Mouse (Mus musculus): ENCODE results near the gene Plekhj1. TPM values are rescaled to one million over a fixed set of nuclear protein-coding genes. Genes with fewer than 3 reads are reported as not detected.
"Not testable (repeated sequence)": the region's sequence is repeated elsewhere in the genome, so short reads cannot be mapped to it uniquely, and the experiment has no call there.

Gene Plekhj1
- total RNA-seq, 4 experiments from 2014 or later = 92.4 to 130 (median 107) TPM

DNA sequence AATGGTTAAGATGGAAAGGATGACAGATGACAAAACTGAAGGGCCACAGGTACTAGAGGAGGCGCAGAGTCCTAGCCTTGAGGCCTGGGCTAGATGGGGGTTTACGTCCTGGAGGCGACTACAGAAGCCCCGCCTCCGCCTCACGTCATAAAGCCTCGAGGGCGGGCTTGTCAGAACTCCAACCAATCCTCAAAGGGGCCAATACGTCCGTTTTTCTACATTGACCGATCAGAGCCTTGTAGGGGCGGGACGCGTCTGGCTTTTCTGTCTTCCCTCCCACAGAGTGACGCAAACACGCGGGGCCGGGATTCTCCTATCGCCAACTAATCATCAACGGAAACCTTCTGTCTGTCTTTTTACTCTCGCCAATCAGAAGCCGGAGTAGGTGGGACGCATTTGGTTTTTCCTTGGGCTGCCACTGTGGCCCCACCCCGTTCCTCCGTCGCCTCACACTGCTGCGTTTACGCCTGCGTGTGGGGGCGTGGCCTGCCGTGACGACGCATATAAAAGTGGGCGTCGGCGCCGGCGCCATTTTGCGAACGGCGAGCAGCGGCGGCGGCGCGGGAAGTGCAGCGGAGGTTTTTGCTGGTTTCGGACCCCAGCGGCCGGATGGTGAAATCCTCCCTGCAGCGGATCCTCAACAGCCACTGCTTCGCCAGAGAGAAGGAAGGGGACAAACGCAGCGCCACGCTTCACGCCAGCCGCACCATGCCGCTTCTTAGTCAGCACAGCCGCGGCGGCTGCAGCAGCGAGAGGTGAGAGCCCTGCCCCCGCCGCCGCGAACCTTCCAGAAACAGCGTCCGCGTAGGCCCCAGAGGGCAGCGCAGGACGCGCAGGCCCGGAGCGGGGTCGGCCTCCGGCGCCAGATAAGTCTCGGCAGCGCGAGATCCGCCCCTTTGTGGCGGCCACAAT is 28.0 kb upstream of the Plekhj1 start, which contains the start of gene Oaz1:
Oaz1 (plus strand) TSS at position 506 of the 912 bp plus-strand sequence.
- DNase-seq = peak; percentile 100

DNA sequence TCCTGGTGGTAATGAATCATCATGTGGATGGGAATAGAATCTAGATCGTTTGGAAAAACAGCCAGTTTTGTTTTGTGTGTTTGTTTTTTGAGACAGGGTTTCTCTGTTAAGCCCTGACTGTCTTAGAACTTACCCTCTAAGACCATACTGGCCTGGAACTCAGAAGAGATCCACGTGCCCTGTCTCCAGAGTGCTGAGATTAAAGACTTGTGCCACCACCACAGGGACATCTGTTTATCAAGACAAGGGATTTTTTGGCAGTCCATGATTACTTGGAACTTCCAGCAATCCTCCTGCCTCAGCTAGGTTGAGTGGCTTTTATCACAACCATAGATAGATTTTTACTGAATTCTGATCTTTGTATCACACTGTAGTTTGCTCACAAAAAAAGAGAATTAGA is 26.4 kb upstream of the Plekhj1 start:
- no peak for DNase-seq

DNA sequence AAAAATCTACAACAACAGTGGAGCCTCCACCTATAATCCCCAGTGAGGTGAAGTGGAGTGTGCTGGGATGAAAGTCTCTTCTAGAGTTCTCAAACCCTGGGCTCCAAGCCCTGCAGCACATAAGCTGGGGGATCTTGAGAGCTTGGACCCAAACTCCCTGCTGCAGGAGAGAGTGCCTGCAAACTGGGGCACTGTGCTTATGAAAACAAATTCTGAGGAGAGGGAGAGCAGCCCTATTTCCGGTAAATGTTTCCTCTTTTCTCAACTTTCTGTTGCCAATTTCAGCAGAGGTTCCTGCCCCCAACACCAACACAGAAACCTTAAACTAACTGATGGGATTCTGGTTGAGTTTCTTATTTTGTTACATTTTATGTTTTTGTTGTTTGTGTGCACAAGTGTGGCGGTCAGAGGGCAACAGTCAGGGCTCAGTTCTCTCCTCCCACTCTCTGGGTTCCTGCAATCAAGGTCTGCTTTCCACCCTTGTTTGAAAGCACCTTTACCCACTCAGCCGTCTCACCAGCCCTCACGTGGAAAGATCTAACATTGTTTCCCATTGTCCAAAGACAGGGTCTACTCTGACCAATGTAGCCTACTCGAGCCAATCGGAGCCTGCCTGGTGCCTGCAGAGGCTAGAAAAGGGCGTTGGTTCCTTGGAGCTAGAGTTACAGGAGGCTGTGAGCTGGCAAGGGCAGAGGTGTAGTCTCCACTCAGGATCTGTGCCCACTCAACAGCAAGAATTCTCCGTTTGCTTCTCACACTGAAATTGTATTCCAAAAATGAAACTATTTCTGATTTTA is 25.6 kb upstream of the Plekhj1 start:
- DNase-seq = no peak

DNA sequence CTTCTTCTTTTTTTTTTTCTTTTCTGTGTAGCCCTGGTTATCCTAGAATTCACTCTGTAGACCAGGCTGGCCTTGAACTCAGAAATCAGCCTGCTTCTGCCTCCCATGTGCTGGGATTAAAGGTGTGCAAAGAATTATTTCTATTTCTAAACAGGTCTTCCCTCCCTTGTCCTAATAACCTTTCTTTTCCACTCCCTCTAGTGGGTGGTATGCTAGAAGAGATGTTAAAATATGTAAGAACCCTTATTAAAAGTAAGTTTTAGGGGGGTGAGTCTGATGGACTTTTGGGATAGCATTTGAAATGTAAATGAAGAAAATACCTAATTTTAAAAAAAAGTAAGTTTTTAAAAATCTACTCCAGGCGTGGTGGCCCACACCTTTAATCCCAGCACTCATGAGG is 24.9 kb upstream of the Plekhj1 start:
- no peak for DNase-seq

DNA sequence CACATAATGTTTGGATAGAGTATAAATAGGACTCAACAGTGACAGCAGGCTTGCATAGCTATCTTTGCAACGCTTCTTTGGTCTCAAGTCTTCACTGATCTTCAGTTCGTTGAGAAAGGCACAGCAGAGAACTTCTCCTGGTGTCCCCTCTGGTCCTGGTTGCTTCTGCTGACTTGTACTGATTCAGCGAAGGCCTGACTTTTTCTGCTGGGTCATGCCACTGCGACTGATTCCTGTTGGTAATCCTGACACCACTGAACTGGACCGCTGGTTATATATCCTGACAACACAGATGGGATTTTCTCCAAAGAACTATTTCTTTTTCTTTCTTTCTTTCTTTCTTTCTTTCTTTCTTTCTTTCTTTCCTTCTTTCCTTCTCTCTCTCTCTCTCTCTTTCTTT is 24.1 kb upstream of the Plekhj1 start:
- DNase-seq = no peak

DNA sequence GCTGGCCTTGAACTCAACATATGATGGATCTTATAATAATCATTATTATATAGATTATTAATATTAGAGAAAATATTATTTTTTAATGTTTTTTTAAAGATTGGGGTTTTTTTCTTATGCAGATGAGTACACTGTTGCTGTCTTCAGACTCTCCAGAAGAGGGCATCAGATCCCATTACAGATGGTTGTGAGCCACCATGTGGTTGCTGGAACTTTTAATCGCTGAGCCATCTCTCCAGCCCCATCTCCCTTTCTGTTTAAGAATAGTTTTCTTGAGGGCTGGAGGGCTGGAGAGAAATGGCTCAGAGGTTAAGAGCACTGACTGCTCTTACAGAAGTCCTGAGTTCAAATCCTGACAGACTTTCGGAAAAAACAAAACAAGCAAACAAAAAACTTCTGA is 23.6 kb upstream of the Plekhj1 start:
- no peak for DNase-seq

DNA sequence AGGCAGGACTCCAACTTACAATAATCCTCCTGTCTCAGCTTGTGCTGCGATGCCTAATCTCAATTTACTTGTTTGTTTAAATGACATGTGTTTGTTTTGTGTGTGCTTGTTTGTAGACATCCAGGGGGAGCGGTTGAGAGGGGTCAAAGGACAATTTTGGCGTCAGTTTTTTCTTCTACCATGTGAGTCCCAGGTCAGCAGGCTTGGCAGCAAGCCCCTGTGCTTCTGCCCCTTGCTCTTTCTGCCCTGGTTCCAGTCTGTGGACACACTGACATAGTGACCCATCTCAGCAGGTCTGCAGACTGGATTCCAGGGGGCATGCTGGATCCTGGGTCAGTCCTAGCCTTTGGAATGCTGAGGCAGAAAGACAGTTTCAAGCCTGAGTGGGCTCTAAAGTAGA is 21.0 kb upstream of the Plekhj1 start:
- DNase-seq = no peak

DNA sequence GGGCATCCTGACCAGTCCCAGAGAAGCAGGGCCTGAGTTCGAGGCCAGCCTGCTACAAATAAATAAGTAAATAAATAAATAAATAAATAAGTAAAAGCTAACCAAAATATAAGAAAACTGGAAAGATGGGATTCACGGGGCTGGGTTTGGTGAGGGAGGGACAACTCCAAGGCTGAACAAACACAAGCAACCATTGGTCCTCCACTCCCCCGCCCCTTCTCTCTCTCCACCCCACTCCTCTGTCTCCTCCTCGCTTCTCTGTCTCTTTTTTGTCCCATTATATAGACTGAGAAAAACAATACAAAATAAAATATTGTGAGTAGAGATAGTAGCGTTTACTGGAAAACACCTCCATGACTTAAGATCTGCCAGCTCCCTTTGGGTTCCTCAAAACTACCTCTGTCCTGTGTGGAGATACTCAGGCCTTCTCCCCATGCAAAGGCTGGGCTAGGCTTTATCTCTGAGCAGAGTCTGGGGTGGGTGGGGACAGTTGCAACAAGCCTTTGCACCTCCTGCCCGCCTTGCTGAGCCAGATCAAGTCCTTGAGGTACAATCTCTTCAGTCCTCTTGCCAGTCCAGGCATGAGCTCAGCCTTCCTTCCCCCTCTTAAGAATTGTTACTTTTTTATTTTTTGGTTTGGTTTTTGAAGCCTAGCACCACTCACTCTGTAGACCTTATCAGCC is 20.3 kb upstream of the Plekhj1 start:
- DNase-seq = no peak

DNA sequence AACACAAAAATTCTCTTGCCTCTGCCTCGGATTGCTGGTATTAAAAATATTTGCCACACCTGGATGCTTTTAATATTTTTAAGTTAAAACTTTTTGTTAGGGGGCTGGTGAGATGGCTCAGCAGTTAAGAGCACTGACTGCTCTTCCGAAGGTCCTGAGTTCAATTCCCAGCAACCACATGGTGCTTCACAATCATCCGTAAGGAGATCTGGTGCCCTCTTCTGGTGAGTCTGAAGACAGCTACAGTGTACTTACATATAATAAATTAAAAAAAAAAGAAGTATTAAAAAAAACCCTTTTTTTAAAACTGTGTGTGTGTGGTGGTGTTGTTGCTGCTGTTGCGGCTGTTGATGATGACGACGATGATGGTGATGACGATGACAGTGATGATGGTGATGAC is 19.5 kb upstream of the Plekhj1 start:
- not testable (repeated sequence) for DNase-seq

DNA sequence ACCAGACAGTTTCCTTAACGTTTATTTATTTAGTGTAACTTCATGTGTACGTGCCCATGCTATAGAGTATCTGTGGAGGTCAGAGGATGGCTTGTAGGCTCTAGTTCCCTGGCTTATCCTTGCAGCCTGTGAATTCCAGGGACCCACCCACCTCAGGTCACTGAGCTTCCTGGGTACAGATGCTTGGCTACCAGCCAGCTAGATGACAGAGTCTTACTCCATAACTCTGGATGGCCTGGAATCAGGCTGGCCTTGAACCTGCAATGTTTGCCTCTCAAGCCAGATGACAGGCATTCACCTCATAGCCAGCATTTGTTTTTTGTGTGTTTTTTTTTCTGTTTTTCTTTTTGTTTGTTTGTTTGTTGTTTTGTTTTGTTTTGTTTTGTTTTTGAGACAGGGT is 18.7 kb upstream of the Plekhj1 start:
- DNase-seq = no peak

DNA sequence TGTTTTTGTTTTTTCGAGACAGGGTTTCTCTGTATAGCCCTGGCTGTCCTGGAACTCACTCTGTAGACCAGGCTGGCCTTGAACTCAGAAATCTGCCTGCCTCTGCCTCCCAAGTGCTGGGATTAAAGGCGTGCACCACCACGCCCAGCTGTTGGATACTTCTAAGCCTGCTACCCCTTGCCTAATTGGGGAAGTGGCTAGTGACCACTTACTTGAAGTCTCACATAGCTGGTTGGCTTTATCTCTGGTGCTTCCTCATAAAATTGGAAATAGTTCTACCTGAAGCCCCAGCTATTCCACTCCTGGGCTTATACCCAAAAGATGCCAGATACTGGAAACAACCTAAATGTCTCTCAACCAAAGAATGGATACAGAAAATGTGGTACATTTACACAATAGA is 17.9 kb upstream of the Plekhj1 start:
- DNase-seq = not testable (repeated sequence)

DNA sequence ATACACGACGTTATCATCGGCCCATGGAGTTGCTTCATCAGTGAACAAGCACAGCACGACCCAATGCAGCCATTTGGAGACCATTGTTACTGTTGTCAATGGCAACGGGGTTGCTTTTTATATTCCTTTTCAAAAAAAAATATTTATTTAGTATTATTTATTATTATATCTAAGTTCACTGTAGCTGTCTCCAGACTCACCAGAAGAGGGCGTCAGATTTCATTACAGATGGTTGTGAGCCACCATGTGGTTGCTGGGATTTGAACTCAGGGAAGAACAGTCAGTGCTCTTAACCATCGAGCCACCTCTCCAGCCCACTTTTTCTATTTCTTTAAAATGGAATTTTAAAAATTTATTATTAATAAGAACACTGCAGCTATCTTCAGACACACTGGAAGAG is 16.4 kb upstream of the Plekhj1 start:
- no peak for DNase-seq

DNA sequence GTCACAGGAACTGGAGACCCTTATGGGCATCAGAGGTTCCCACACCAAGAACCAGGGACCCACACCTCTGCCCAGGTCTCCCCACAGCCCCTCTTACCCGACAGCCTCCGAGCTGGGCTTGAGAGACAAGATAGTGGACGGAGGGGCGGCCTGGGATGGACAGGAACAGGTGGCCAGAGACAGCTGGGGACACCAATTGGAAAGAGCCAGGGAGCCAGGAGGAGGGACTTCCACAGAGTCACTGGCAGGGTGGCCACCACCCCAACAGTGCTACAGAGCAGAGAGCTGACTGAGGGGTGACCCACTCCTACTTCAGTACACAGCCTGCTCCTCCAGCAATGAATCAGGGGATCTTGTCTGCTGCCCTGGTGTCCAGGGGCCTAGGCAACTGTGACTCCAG is 14.9 kb upstream of the Plekhj1 start, which contains the start of gene Jsrp1:
Jsrp1 (minus strand) TSS at position 133 of the 400 bp plus-strand sequence.
- DNase-seq = no peak

DNA sequence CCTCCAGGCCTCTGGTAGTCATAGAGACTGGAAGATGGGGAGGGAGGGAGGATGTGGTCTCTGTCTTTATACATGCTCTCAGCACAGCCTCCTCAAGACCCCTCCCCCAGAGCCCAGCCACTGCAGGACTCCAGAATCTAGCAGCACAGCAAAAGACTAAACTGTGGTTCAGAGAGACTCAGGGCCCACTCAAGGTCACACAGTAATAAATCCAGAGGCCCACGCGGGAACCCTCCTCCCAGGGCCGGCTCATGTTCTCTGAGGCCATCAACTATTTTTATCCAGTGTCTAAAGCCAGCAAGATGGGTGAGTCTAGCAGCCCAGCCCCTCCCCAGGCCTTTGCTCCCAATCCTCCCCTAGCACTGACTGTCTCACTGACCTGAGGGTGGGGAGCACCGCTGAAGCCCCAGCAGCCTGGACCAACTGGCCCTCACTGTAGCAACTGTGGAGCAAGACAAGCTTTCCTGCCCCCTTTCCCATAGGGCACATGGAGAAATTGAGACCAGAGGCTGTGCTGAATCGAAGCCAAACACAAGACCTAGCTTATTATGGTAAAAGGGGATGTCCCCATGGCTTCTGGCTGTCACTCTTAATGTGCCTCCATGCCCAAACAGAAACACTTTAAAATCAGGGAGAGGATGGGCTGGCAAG is 14.1 kb upstream of the Plekhj1 start:
- DNase-seq = no peak

DNA sequence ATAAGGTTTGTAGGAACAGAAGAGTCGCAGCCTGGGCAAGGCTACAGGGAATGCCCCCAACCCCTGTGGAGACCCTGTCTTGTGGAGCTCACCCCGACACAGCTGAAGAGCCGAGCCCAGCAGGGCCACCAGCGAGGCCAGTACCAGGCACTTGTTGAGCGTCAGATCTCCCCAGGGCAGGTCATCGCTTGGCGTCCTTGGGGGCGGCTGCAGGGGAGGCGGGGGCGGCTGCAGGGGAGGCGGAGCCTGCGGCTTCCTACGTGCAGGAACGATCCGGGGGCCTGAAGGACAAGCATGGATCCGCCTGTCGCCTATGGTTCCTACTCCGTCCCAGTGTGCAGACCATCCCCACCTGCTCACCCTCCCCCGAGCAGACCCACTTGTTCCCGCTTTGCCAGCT is 11.7 kb upstream of the Plekhj1 start:
- DNase-seq = no peak

DNA sequence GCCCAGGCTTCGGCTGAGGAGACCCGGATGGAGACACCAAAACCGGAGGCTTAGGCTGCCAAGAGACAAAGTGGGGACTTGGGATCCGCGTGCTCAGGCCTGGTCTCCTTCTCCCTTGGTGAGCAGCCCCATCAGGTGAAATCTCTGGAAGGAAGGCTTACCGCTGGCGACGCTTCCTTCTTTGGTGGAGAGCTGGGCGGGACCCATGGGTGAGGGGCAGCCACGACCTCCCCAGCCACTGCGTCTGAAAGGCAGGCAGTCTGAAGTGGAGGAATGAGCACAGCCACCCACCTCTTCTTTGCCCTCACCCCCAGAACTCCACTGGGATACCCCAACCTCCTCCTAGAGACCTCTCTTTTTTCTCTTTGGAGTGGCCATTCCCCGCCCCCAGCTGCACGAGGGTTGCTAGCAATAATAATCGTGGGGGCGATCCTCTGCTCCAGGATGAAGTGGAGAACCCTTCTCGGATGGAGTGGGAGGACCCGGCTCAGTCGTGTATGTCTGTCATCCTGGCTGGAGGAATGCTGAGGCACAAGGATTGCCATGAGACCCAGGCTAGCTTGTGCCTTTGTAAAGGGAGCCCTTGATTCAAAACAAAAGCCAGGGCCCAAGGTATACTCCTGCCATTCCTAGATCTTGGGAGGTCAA is 10.7 kb upstream of the Plekhj1 start:
- no peak for DNase-seq

DNA sequence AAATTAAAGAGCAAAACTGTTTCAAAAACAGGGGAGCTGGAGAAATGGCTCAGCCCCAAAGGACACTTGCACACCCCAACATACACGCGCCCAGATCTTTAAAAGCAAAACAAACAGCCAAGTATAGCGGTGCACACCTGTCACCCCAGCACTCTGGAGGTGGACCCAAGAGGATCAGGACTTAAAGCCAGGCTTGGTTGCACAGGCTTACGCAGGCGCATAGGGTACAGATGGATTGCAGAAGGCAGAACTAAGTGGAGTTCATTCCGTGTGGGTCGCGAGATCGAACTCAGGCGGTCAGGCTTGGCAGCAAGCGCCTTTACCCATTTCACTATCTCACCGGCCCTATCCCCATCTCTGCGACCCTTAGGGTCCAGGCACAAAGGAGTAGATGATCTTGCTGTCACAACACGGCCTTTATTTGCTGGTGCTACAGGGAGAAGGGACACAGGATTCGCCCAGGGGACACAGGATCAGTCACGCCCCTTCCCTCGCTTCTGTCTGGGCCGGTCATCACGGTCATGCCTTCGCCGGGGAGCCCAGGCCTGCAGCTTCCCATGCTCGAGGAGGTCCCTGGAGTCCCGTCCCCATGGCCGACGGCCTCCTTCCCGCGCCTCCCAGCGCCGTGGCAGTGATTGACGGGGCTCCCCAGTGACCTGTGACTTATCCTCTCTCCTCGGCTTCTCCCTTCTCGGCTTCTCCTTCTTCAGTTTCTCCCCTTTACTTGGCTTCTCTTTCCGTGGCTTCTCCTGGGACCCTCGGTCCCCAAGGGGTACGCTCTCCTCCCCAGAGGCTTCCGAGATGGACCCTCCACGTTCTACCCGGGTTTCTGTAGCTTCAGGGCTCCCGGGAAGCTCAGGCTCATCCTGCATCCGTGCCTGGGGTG is 9.9 kb upstream of the Plekhj1 start:
- no peak for DNase-seq

DNA sequence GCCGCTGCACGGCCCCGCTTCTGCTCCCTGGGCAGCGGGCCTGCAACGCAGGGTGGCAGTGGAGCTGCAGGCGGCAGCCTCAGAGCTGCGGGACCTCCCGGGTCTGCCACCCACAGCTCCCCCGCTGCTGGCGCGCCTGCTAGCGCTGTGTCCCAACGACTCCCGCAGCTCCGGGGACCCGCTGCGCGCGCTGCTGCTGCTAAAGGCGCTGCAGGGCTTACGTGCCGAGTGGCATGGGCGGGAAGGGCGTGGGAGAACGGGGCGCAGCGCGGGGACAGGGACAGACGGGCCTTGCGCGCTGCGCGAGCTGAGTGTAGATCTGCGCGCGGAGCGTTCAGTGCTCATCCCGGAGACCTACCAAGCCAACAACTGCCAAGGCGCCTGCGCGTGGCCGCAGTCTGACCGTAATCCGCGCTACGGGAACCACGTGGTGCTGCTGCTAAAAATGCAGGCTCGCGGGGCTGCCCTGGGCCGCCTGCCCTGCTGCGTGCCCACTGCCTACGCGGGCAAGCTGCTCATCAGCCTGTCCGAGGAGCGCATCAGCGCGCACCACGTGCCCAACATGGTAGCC is 8.7 kb upstream of the Plekhj1 start:
- DNase-seq = no peak

DNA sequence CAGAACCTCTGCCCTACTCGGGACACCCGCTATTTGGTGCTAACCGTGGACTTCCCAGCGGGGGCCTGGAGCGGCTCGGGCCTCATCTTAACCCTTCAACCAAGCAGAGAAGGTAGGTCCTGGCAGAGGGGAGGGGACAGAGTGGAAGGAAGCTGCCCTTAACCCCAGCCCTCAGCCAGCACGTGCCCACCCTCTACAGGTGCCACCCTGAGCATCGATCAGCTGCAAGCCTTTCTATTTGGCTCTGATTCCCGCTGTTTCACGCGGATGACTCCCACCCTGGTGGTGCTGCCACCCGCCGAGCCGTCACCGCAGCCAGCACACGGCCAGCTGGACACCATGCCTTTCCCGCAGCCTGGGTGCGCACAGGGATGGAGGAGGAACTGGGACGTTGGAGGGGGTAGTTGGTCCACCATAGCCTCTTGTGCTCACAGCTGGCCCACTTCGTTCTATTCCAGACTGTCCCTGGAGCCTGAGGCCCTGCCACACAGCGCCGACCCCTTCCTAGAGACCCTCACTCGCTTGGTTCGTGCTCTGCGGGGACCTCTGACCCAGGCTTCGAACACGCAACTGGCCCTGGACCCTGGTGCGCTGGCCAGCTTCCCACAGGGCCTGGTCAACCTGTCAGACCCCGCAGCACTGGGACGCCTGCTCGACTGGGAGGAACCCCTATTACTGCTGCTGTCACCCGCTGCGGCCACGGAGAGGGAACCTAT is 8.1 kb upstream of the Plekhj1 start:
- DNase-seq = no peak

DNA sequence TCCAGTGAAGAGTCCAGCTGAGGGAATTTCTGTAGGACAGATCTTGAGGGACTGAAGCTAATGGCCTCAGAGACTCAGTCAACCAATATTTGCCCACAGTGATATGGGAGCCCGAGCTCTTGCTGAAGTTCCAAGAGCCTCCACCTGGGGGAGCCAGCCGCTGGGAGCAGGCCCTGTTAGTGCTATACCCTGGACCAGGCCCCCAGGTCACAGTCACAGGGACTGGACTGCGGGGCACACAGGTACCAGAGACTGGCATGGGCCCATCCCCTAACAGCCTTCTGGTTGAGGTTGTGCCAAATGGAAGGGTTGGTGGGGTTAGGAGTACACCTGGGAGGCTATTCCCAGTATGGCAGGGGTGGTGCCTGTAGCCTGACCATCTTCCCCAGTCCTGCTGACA is 7.5 kb upstream of the Plekhj1 start:
- no peak for DNase-seq

All from adrenal gland, adult 8-10 months (tissue).